Mouse (Mus musculus) limb, embryonic 10.5 days (tissue): ENCODE measurements around the gene Slc24a3. TPM values are rescaled to one million over a fixed set of nuclear protein-coding genes. Genes with fewer than 3 reads are reported as not detected.

Experiments
- DNase-seq: peaks from one replicate; pipeline ENCODE4 v3.0.0-alpha.2; 2017; ENCODE audit warnings: low spot score
- H3K27ac ChIP-seq: fragments of 300-500 bp; sonication (generic); 2 replicates; pipeline ENCODE4 v1.5.1; 2016; ENCODE audit warnings: mild to moderate bottlenecking
- H3K27me3 ChIP-seq: fragments of 300-500 bp; sonication (generic); 2 replicates; pipeline ENCODE4 v1.6.1; 2016; ENCODE audit warnings: low read depth, mild to moderate bottlenecking; ENCODE audit not compliant: poor library complexity, severe bottlenecking
- H3K36me3 ChIP-seq: fragments of 300-500 bp; sonication (generic); 2 replicates; pipeline ENCODE4 v1.6.1; 2016; ENCODE audit warnings: mild to moderate bottlenecking, moderate library complexity
- H3K4me1 ChIP-seq: fragments of 300-500 bp; sonication (generic); 2 replicates; pipeline ENCODE4 v1.6.1; 2016
- H3K4me3 ChIP-seq: fragments of 300-500 bp; sonication (generic); 2 replicates; pipeline ENCODE4 v1.5.1; 2016; ENCODE audit warnings: mild to moderate bottlenecking, moderate library complexity
- H3K9me3 ChIP-seq: fragments of 300-500 bp; sonication (generic); replicated peaks from 2 replicates; pipeline ENCODE4 v1.6.1; 2016; ENCODE audit warnings: mild to moderate bottlenecking
- WGBS: fragments of 180-500 bp; shearing (Covaris S2); methylation state at CpG from one replicate; pipeline ENCODE4 v1.1.7; 2016; 5-methylcytosine and 5-hydroxymethylcytosine counted together
- polyA plus RNA-seq: library from polyadenylated mRNA; unstranded; fragments of >200 nt; fragmentation: Nextera tagmentation; extraction: Ambion mirVana; gene quantifications from 2 replicates; pipeline ENCODE4 v1.2.1, GENCODE M21; 2016

Slc24a3 gene
- 0.41 and 0.45 TPM in 2 replicates for polyA plus RNA-seq

DNA sequence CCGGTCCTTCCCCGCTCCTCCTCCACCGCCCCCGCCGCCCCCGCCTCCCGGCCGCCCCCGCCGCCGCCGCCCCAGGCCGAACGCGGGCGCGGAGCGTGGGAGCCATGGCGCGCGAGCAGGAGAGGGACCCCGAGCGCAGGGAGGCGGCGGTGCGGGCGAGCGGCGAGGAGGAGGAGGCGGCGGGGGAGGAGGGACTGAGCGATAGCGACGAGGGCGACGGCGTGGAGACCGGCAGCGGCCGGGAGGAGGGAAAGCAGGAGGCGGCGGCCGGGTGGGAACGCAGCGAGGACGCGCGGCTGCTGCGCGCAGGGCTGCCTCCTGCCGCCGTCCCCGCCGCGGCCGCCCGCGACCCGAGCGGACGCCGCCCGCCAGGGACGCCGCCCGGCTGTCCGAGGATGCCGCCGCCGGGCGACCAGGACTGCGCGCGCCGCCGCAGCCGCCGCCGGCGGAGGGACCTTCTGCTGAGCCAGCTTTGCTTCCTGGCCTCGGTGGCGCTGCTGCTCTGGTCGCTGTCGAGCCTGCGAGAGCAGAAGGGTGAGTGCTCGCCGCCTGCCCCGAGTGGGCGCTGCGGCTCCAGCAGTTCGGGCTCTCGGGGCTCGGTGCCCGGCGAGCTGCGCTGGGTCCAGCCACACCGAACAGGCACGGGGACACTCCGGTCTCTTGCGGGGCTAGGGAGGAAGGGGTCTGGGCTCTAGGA, at the start of gene Slc24a3:
Gene Slc24a3, plus strand, starts transcription at position 91 of the 697 bp plus-strand sequence.
- Histone ChIP-seq H3K27ac (peak within 1 kb of the TSS; percentile 92), H3K9me3 (no peaks in the 10 kb centered on the region), H3K27me3 (peaks cover 25% of the 10 kb centered on the region; the same call in 1 of the 2 replicates), H3K4me3 (peak within 1 kb of the TSS; percentile 79), H3K36me3 (no peaks in the 10 kb centered on the region), H3K4me1 (peaks cover 19% of the 10 kb centered on the region)
- DNase-seq, result peak; percentile 87
- WGBS, result 0% methylated on average over 100 of the region's 100 CpGs

DNA sequence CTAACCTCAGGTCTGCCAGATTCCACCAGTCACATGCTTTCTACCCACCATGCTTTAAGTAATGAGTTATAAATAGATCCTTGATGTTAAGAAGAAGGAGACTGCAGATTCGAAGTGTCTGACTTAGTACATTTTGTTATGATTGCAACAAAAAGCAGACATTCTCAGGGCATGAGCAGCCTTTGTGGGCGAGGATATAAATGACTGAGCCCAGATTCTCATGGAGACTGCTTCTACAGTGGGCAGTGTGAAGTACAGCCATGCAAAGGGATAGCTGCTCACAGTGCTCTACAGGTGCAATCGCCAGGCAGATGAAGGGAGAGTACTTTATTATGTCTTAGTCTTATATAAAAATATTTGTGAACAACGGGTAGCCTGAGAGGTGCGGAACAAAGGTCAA, 49.8 kb upstream of the Slc24a3 start:
- DNase-seq, result no peak
- Histone ChIP-seq H3K27ac (no peak overlapping the region), H3K27me3 (no peaks in the 10 kb centered on the region), H3K4me1 (no peaks in the 10 kb centered on the region), H3K9me3 (no peaks in the 10 kb centered on the region), H3K4me3 (no peak overlapping the region), H3K36me3 (no peaks in the 10 kb centered on the region)
- 93% methylated on average over 5 of the region's 5 CpGs for WGBS

DNA sequence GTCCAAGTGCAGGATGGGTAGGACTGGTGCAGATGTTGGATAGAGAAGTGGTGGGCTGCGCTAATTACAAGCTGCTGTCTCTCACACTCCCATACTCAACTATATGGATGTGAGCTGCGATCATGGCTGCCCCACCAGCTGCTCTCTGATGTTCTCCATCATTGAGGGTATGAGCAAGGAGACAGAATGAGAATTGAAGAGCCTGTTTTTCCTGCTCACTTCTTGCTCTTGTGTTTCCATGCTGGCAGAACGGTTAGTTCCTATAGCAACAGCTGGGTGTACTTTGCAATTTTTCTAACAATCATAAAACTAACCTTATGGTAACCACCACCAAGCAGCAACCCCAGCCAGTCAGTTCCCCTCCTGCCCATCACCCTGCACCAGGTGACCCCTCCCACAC, 39.8 kb upstream of the Slc24a3 start:
- Histone ChIP-seq H3K4me1 (no peaks in the 10 kb centered on the region), H3K27me3 (no peaks in the 10 kb centered on the region), H3K9me3 (no peaks in the 10 kb centered on the region), H3K36me3 (no peaks in the 10 kb centered on the region), H3K4me3 (no peak overlapping the region), H3K27ac (no peak overlapping the region)
- no peak for DNase-seq
- 84% methylated on average over 3 of the region's 3 CpGs for WGBS

DNA sequence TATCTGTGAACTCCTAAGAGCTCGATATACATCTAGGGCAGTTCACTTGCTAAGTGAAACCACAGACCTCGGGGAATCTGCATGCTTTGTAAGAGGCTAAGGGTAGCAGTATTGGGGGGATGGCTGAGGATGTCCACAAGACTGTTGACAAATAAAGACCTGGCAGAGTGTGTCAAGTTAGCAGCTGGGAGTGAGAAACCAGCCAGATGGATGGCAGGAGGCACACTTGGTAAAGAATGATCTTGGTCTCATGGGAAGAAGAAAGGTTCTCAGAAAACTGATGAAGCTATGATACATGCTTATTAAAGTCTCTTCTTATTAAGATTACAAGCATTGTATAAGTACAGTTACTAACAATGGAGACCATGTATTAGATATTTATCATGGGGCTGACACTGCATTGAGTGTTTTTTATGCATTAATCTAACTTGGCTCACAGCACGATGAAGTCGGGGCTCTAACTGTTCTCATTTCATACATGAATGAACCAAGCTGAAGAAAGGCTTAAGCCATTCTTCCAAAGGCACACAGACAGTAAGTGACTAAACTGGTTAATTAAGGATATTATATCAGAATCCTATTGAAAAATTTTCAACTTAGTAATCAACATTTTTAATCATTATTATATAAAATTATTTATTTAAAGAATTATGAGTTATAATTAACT, 30.8 kb upstream of the Slc24a3 start:
- H3K4me1 ChIP-seq, result no peaks in the 10 kb centered on the region
- no peak overlapping the region for H3K4me3 ChIP-seq
- H3K36me3 ChIP-seq, result no peaks in the 10 kb centered on the region
- H3K9me3 ChIP-seq, result no peaks in the 10 kb centered on the region
- H3K27me3 ChIP-seq, result no peaks in the 10 kb centered on the region
- 88% methylated on average over 4 of the region's 4 CpGs for WGBS
- no peak for DNase-seq
- H3K27ac ChIP-seq, result no peak overlapping the region

DNA sequence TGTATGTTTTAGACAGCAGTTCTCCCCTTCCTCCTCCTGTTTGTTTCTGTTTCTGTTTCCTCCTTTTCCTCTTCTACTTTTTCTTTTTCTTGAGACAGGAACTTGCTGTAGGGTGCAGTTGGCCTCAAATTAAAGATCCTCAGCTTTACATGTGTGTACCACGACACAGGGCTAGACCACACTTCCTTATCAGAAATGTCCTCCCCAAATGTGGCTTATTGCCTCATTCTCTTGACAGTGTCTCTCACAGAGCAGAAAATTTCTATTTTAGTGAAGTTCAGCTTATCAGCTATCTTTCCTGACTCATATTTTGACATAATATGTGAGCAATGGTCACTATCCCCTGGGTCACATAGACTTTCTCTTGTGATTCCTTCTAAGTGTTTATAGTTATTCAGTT, 17.1 kb upstream of the Slc24a3 start:
- no peak overlapping the region for H3K4me3 ChIP-seq
- WGBS, result 88% methylated on average over 1 of the region's 1 CpGs
- H3K36me3 ChIP-seq, result no peaks in the 10 kb centered on the region
- no peaks in the 10 kb centered on the region for H3K4me1 ChIP-seq
- no peaks in the 10 kb centered on the region for H3K27me3 ChIP-seq
- DNase-seq, result no peak
- H3K9me3 ChIP-seq, result no peaks in the 10 kb centered on the region
- H3K27ac ChIP-seq, result no peak overlapping the region

DNA sequence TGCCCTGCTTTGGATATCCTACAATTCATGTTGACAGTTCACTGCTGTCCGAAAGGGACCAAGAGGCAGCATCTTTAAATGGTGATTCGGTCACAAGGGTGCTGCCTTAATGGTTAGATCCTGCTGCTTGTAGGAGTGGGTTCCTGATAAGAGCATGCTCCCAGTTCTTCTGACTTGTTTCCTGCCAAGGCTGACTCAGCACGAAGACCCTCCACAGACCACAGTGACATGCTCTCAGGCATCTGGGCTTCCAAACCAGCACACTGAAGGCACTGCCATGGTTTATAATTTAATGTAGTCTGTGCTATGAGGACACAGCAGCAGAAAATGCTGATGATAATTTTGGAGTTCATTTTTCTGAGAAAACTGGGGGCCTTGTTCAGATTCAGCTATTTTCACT, 16.7 kb upstream of the Slc24a3 start:
- no peak for DNase-seq
- Histone ChIP-seq H3K4me1 (no peaks in the 10 kb centered on the region), H3K9me3 (no peaks in the 10 kb centered on the region), H3K36me3 (no peaks in the 10 kb centered on the region), H3K27me3 (no peaks in the 10 kb centered on the region), H3K4me3 (no peak overlapping the region), H3K27ac (no peak overlapping the region)
- WGBS, result 90% methylated on average over 3 of the region's 3 CpGs

DNA sequence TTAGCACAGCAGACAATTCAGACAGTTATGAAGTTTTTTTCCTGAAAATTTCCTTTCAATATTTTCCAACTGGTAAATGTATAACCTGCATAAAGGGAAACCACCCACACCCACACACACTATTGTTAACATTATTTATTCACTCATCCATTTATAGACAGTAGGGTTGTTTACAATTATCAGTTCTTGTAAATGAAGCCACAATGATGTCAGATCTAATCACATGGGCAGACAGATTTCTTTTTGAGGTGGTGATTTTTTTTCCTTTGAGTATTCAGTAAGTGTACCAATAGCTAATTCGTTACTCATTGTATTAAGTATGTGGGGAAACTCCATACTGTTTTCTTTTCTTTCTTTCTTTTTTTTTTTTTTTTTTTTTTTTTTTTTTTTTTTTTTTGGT, 15.3 kb upstream of the Slc24a3 start:
- WGBS, result 93% methylated on average over 1 of the region's 1 CpGs
- DNase-seq, result no peak
- Histone ChIP-seq H3K4me3 (no peak overlapping the region), H3K27ac (no peak overlapping the region), H3K27me3 (no peaks in the 10 kb centered on the region), H3K9me3 (no peaks in the 10 kb centered on the region), H3K4me1 (no peaks in the 10 kb centered on the region), H3K36me3 (no peaks in the 10 kb centered on the region)

DNA sequence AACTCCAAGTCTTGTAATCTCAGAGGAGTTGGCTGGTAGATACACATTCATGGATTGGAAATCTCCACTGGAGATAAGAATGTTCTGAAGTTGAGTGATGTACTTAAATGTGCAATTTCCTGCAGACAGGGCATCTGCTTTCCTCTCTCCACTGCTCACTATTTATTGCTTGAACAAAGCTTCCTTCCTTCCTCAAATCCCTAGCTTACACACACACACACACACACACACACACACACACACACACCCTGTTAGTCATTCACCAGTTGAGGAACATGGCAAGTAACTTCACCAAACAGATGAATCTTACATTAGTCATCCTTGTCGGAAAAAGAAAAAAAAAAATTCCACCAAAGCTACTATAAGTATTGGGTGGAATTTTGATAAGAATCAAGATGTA, 8.6 kb upstream of the Slc24a3 start:
- H3K36me3 ChIP-seq, result no peaks in the 10 kb centered on the region
- H3K4me1 ChIP-seq, result no peaks in the 10 kb centered on the region
- H3K27ac ChIP-seq, result no peak overlapping the region
- H3K4me3 ChIP-seq, result no peak overlapping the region
- 83% methylated on average over 1 of the region's 1 CpGs for WGBS
- no peaks in the 10 kb centered on the region for H3K27me3 ChIP-seq
- no peaks in the 10 kb centered on the region for H3K9me3 ChIP-seq
- DNase-seq, result no peak

DNA sequence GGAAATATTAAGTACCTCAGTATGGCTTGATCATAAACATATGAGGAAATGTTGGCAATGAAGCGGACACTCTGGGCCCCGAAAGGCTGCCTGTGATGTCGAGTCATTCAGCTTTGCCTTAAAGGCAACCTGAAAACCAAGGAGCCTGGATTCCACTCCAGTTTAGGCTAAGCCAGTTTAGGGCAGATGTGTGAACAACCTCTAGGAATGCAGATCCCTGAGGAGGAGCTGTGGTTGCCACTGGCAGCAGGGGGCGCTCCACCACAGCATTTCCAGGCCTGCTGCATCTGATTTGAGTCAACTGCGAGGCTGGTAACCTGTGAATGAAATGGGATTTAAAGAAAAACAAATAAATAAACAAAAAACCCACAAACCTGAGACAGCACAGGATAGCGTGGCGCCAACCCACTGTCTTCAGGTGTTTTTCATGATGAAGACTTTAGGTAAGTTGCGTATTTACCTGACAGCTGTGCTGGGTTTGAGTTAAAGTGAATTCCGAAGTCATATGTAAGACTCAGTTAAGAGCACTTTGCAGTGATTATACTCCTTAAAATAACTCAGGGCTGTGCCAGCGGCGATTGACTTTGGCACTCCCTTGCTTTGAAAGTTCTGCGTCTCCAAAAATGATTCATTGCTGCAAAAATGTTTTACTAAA, 6.4 kb upstream of the Slc24a3 start:
- H3K27ac ChIP-seq, result no peak overlapping the region
- H3K4me3 ChIP-seq, result no peak overlapping the region
- no peaks in the 10 kb centered on the region for H3K9me3 ChIP-seq
- no peaks in the 10 kb centered on the region for H3K4me1 ChIP-seq
- H3K36me3 ChIP-seq, result no peaks in the 10 kb centered on the region
- peak; percentile 92 for DNase-seq
- 24% methylated on average over 12 of the region's 12 CpGs for WGBS
- H3K27me3 ChIP-seq, result 0 out of 2 replicates have a peak, but pooled peaks cover 3% of the 10 kb centered on the region

DNA sequence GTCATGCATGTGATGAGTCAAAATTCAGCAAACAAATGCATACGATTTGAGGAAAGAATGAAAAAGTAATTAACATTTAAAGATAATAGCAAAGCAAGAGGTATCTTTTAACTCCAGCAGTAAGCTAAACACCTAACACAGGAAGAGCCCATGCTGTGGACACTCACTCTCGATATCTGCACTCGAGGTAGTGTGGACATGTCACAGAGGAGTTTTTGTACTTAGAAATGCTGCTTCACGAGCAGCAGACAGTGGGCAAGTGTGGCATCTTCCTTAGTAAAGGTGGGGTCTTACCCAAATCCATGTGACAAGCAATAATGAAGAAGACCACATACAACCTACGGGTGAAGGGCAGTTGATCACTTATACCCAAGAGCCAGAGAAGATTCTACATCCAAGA, 3.5 kb upstream of the Slc24a3 start:
- Histone ChIP-seq H3K27me3 (peaks cover 11% of the 10 kb centered on the region; the same call in 1 of the 2 replicates), H3K27ac (no peak overlapping the region), H3K36me3 (no peaks in the 10 kb centered on the region), H3K4me3 (no peak overlapping the region), H3K9me3 (no peaks in the 10 kb centered on the region), H3K4me1 (peaks cover 19% of the 10 kb centered on the region)
- WGBS, result 86% methylated on average over 5 of the region's 5 CpGs
- DNase-seq, result no peak

DNA sequence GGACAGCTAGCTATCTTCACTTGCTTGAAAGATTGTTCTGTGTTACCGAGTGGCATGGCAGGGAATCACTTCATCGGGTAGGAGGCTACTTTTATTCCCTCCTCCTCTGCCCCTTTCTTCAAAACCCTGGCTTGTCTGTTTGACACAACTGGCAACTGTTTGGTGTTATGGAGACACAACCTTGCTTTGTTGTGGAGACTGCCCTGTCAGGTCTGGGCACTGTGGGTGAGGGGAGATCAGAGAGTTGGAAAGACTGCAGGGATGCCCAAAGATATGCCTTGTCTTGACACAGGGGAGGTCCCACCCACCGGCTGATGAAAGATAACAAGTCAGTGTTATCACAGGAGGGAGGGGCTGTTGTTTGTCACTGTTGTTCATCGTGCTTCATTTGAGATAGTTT, 3.0 kb upstream of the Slc24a3 start:
- H3K9me3 ChIP-seq, result no peaks in the 10 kb centered on the region
- H3K4me1 ChIP-seq, result peaks cover 19% of the 10 kb centered on the region
- no peak overlapping the region for H3K4me3 ChIP-seq
- H3K27ac ChIP-seq, result no peak overlapping the region
- WGBS, result 57% methylated on average over 4 of the region's 4 CpGs
- DNase-seq, result no peak
- no peaks in the 10 kb centered on the region for H3K36me3 ChIP-seq
- peaks cover 16% of the 10 kb centered on the region; the same call in 1 of the 2 replicates for H3K27me3 ChIP-seq

DNA sequence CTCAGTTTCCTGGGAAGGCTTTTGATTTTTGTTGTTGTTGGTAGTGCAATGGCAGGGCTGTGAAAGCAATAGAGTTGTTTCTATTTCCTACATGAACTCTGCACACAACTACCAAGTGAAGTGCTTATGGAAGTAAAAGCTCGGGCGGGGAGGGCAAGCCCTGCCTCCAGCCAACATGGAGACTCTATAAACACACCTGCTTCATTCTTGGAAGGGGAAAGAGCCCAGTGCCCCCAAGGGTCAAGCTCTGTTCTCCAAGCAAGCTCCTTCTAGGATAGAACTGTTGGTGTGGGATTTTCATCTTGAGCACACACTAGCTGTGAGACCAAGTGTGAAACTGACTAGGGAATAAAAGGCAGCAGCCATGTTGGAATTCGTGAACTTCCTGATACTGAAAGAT, 2.5 kb upstream of the Slc24a3 start:
- DNase-seq, result no peak
- Histone ChIP-seq H3K4me1 (peaks cover 19% of the 10 kb centered on the region), H3K36me3 (no peaks in the 10 kb centered on the region), H3K4me3 (no peak overlapping the region), H3K9me3 (no peaks in the 10 kb centered on the region), H3K27ac (no peak overlapping the region), H3K27me3 (peaks cover 21% of the 10 kb centered on the region; the same call in 1 of the 2 replicates)
- 87% methylated on average over 3 of the region's 3 CpGs for WGBS

DNA sequence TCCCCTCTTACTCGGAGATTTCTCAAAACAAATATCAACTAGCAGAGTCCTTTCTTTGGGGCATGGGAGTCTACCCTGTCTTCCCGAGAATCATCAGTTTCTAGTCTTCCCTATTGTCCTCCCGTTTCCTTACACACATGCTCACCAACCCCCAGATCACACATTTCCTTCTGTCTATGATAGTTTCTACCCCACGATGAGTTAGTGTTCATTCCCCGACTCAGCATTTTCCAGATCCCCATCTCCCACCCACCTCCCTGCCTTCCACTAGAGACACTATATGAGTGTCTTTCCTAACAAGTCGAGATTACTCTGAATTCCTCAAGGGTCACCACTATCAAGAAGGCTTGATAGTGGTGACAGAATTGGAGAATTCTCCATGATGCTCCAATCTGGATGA, 1.7 kb upstream of the Slc24a3 start:
- H3K27ac ChIP-seq, result no peak overlapping the region
- 89% methylated on average over 6 of the region's 6 CpGs for WGBS
- H3K4me1 ChIP-seq, result peaks cover 19% of the 10 kb centered on the region

More for the DNA sequence above, 1.7 kb upstream of the Slc24a3 start:
- H3K27me3 ChIP-seq, result peaks cover 25% of the 10 kb centered on the region; the same call in 1 of the 2 replicates
- H3K4me3 ChIP-seq, result no peak overlapping the region
- DNase-seq, result no peak
- no peaks in the 10 kb centered on the region for H3K9me3 ChIP-seq
- no peaks in the 10 kb centered on the region for H3K36me3 ChIP-seq
